Mouse (Mus musculus) neural tube, embryonic 11.5 days (tissue): Measurements from ENCODE around the gene Wdr19. TPM values are rescaled to one million over a fixed set of nuclear protein-coding genes. Genes with fewer than 3 reads are reported as not detected.

Experiments
- ATAC-seq: fragments of 200-750 bp; cut with Nextera tagmentation; 2 replicates; pipeline ENCODE4 v1.8.0; 2017; ENCODE audit warnings: moderate number of reproducible peaks, mild to moderate bottlenecking, moderate TSS enrichment, moderate library complexity; ENCODE audit not compliant: insufficient read depth, low FRiP score, low TSS enrichment
- DNase-seq: peaks from one replicate; pipeline ENCODE4 v3.0.0-alpha.2; 2015; ENCODE audit warnings: low spot score
- H3K27ac ChIP-seq: fragments of 300-500 bp; sonication (generic); 2 replicates; pipeline ENCODE4 v1.5.1; 2014; ENCODE audit warnings: low read depth, mild to moderate bottlenecking, low read length
- H3K27me3 ChIP-seq: fragments of 300-500 bp; sonication (generic); 2 replicates; pipeline ENCODE4 v1.6.1; 2014; ENCODE audit warnings: mild to moderate bottlenecking, low read length, mixed read lengths; ENCODE audit not compliant: control insufficient read depth, insufficient read depth
- H3K36me3 ChIP-seq: fragments of 300-500 bp; sonication (generic); 2 replicates; pipeline ENCODE4 v1.6.1; 2014; ENCODE audit warnings: mild to moderate bottlenecking, low read length, moderate library complexity, mixed read lengths; ENCODE audit not compliant: control insufficient read depth, insufficient read depth
- H3K4me1 ChIP-seq: fragments of 300-500 bp; sonication (generic); 2 replicates; pipeline ENCODE4 v1.6.1; 2014; ENCODE audit warnings: low read length, mixed read lengths; ENCODE audit not compliant: control insufficient read depth, insufficient read depth
- H3K4me2 ChIP-seq: fragments of 300-500 bp; sonication (generic); 2 replicates; pipeline ENCODE4 v1.6.1; 2014; ENCODE audit warnings: low read depth, mild to moderate bottlenecking, moderate library complexity
- H3K4me3 ChIP-seq: fragments of 300-500 bp; sonication (generic); 2 replicates; pipeline ENCODE4 v1.5.1; 2014; ENCODE audit warnings: low read depth, low read length
- H3K9ac ChIP-seq: fragments of 300-500 bp; sonication (generic); 2 replicates; pipeline ENCODE4 v1.6.1; 2014; ENCODE audit warnings: mild to moderate bottlenecking, low read length
- H3K9me3 ChIP-seq: fragments of 300-500 bp; sonication (generic); 2 replicates; pipeline ENCODE4 v1.6.1; 2016; ENCODE audit warnings: low read length; ENCODE audit not compliant: control insufficient read depth
- WGBS: fragments of 180-500 bp; shearing (Covaris S2); extraction: QIAGEN DNeasy Blood & Tissue Kit; methylation state at CpG from one replicate; pipeline ENCODE4 v1.1.7; 2014; 5-methylcytosine and 5-hydroxymethylcytosine counted together
- polyA plus RNA-seq: library from polyadenylated mRNA; unstranded; fragments of >200 nt; fragmentation: Nextera tagmentation; extraction: Ambion mirVana; gene quantifications from 2 replicates; pipeline ENCODE4 v1.2.1, GENCODE M21; 2014

Gene Wdr19
- polyA plus RNA-seq, 1 experiment from 2014 or later, result 15.6 TPM

DNA sequence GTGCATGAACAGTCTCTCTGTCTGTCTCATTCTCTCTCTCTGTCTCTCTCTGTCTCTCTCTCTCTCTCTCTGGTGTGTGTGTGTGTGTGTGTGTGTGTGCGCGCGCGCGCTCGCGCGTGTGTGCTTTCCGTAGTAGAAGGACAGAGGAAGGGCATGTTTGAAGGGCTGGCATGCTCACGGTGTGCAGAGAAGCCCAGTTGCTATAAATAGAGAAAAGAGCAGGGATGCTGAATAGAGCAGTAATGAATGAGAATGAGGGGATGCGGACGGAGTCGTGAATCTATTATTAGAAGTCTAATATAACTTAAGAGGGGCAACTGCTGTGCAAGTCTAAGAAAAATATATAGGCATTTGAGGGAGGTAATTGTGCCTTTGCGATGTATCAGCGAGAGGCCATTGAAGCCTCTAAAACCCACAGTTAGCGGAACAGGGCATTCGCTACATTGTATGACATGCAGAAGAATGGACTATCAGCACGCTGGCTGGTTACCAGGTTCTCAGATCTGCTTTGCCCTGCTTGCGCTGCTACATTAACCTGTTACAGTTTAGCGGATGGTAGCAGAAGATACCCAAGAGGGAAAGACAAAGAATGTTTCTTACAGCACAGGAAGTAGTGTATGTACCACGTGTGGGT, 18.2 kb upstream of the Wdr19 start:
- DNase-seq (no peak), ATAC-seq (no peak)
- H3K27me3 ChIP-seq, result no peaks in the 10 kb centered on the region
- no peak overlapping the region for H3K4me3 ChIP-seq
- H3K9ac ChIP-seq, result no peak overlapping the region
- 75% methylated on average over 21 of the region's 21 CpGs for WGBS
- no peak overlapping the region for H3K4me2 ChIP-seq
- H3K9me3 ChIP-seq, result no peaks in the 10 kb centered on the region
- no peaks in the 10 kb centered on the region for H3K4me1 ChIP-seq
- no peak overlapping the region for H3K27ac ChIP-seq
- no peaks in the 10 kb centered on the region for H3K36me3 ChIP-seq

DNA sequence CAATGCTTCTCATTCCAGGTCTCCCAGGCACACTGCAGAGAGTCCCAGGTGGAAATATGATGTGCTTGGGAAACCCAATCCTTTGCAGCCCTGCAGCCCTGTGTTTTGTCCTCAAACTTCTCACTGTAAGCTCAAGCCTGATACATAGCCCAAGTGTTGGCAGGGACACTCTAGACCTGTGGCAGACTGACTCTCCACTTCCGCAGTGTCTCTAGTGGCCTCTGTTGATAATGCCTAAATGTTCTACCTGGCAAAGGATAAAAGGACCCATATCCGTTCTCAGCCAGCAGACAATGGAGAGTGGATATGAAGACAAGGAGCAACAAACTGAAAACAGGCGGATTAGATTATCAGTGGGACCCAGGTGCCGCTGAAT, 17.7 kb upstream of the Wdr19 start:
- no peak for DNase-seq
- WGBS, result 92% methylated on average over 4 of the region's 4 CpGs
- no peak overlapping the region for H3K4me2 ChIP-seq
- no peaks in the 10 kb centered on the region for H3K4me1 ChIP-seq
- no peaks in the 10 kb centered on the region for H3K36me3 ChIP-seq
- H3K4me3 ChIP-seq, result no peak overlapping the region
- no peak overlapping the region for H3K9ac ChIP-seq
- no peak overlapping the region for H3K27ac ChIP-seq
- H3K9me3 ChIP-seq, result no peaks in the 10 kb centered on the region
- H3K27me3 ChIP-seq, result no peaks in the 10 kb centered on the region
- ATAC-seq, result no peak

DNA sequence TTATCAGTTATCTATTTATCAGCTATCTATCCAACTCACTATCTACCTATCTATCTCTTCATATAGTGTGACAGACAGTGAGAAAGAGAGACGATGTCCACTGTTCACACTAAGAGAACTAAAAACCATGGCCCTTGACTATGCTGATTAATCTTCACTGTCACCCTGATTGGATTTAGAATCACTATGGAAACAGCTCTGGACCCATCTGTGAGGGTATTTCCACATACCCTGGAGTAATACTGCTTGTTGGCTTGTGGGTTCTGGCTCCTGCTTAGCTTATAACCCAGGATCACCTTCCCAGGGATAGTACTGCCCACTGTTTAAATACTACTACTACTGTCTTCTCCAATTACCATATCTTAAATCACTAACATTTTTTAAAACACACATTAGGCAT, 17.2 kb upstream of the Wdr19 start:
- Histone ChIP-seq H3K36me3 (no peaks in the 10 kb centered on the region), H3K4me2 (no peak overlapping the region), H3K4me1 (no peaks in the 10 kb centered on the region), H3K9me3 (no peaks in the 10 kb centered on the region), H3K9ac (no peak overlapping the region), H3K4me3 (no peak overlapping the region), H3K27ac (no peak overlapping the region), H3K27me3 (no peaks in the 10 kb centered on the region)
- no peak for ATAC-seq
- no peak for DNase-seq
- 74% methylated on average over 1 of the region's 1 CpGs for WGBS

DNA sequence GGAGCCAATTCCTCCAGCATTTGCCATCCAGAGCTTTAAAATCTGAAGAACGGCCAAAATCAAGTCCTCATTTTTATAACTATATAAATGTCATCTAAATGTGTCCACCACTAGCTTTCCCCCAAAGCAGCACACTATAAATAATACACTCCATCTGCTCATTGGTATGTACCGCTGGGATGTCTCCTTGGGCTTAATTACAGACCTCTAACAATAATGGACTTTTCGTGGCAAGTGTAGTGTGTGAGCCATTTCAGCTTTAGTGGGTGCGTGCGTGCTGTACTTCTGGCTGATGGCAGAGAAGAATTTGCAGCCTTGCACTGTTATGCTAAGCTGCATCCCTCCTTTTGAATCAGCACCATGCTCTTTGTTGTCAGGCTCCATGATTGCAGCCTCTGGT, 7.9 kb upstream of the Wdr19 start:
- no peaks in the 10 kb centered on the region for H3K27me3 ChIP-seq

DNA sequence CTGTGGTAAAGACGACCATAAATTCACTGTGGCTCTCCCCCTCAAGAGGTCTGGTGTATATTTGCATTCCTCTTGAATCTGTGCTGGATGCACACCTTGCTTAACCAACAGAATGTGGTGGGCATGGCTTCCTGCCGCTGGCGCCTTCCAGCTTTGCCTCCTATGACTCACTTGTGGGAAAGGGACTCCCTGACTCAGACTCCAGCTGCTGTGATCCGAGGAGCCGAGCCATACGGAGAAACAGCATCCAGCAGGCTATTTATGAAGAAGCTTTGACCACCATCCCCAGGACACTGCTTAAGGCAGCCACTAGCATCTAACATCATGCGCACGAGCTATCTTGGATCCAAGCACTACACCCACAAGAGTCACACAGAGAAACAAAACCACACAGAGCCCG, 5.1 kb upstream of the Wdr19 start:
- H3K9ac ChIP-seq, result no peak overlapping the region
- H3K4me2 ChIP-seq, result no peak overlapping the region
- no peak overlapping the region for H3K4me3 ChIP-seq
- no peaks in the 10 kb centered on the region for H3K27me3 ChIP-seq
- H3K36me3 ChIP-seq, result no peaks in the 10 kb centered on the region
- H3K9me3 ChIP-seq, result no peaks in the 10 kb centered on the region
- ATAC-seq, result no peak
- H3K27ac ChIP-seq, result no peak overlapping the region
- WGBS, result 90% methylated on average over 9 of the region's 9 CpGs
- DNase-seq, result no peak
- no peaks in the 10 kb centered on the region for H3K4me1 ChIP-seq

More for the DNA sequence above, 7.9 kb upstream of the Wdr19 start:
- no peaks in the 10 kb centered on the region for H3K36me3 ChIP-seq
- H3K9me3 ChIP-seq, result no peaks in the 10 kb centered on the region
- H3K27ac ChIP-seq, result no peak overlapping the region
- H3K4me3 ChIP-seq, result no peak overlapping the region
- no peak overlapping the region for H3K4me2 ChIP-seq
- H3K9ac ChIP-seq, result no peak overlapping the region
- no peak for ATAC-seq
- DNase-seq, result no peak
- WGBS, result 88% methylated on average over 5 of the region's 5 CpGs
- H3K4me1 ChIP-seq, result no peaks in the 10 kb centered on the region

DNA sequence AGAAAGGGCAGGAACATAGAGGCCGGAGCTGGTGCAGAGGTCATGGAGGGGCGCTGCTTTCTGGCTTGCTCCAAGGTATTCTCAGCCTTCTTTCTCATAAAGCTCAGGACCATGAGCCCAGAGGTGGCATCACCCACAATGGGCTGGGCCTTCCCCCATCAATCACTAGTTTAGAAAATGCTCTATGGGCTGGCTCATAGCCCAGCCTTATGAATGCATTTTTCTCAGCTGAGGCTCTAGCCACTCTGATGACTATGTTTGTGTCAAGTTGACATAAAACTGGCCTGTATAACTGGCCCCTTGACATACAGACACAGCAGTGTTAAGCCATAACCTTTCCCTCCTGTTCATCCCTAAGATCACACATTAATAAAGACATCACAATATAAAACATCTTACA, 5.2 kb downstream of the Wdr19 start:
- Histone ChIP-seq H3K9ac (no peak overlapping the region), H3K9me3 (no peaks in the 10 kb centered on the region), H3K4me3 (no peak overlapping the region), H3K36me3 (no peaks in the 10 kb centered on the region), H3K4me2 (no peak overlapping the region), H3K27me3 (no peaks in the 10 kb centered on the region), H3K4me1 (peaks cover 5% of the 10 kb centered on the region; the same call in 1 of the 2 replicates), H3K27ac (no peak overlapping the region)
- no peak for DNase-seq
- no peak for ATAC-seq
- 88% methylated on average over 2 of the region's 2 CpGs for WGBS

DNA sequence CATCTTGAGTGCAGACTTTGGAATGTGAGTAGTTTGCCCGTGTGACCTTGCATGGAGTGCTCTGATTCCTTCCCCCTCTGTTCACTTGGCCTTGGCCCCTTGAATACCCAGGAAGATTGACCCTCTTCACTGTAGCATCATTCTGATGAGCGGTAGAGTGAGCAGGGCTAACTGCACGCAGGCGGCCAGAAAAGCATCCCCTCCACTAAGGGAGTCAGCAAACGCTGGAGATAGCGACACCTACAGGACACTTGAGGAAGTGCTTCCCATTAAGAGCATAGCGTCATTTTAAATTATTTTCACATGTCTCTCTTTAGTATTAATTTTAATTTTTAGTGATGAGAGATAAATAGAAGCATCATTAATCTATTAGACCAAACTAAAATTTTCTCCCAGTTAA, 13.8 kb downstream of the Wdr19 start:
- peak; percentile 28 for DNase-seq
- WGBS, result 22% methylated on average over 7 of the region's 7 CpGs
- Histone ChIP-seq H3K4me1 (no peaks in the 10 kb centered on the region), H3K4me2 (no peak overlapping the region), H3K36me3 (no peaks in the 10 kb centered on the region), H3K9ac (no peak overlapping the region), H3K27me3 (no peaks in the 10 kb centered on the region), H3K9me3 (no peaks in the 10 kb centered on the region), H3K27ac (no peak overlapping the region), H3K4me3 (no peak overlapping the region)
- no peak; the same call in 1 of the 2 replicates for ATAC-seq

DNA sequence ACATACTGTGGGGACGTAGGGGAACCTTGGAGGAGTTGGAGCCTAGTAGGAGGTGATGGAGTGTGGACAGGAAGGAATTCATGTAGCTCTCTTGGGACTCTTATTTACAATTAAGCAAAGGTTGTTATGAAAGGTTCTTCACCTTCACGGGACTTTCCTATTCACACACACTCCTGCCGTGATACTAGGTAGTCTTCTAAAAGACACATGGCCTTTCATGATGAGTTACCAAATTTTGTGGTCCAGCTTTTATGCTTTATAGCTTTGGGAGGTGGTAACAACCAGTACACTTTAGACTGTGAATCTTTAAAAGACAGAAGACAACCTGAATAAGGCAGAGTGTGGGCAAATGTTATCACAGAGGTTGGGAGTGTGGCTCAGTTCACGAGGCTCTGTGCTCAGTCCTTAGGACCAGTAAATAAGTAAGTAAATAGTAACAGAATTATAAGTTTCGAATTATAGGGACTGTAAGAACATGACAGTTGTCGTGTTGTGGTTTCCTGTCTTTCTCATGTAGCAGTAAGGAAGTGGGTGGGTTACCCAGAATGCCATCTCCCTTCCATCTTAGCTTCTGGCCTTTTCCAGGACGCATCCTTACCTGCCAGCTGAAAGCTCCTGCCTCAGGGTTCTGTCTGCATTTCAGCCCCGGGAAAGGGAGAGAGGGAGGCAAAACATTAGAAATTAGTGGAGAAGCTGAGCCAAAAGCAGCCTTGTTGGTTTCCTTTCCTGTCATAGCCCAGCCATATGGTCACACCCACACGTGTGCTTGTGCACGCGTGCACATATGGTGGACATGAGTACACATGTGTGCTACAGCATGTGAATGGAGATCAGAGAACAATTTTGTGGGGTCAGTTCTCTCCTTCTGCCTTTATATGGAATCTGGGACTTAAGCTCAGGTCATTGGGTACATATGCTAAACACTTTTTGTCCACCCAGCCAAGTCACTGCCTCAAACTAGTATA, 18.1 kb downstream of the Wdr19 start:
- no peak overlapping the region for H3K4me2 ChIP-seq
- ATAC-seq (no peak), DNase-seq (no peak)
- no peaks in the 10 kb centered on the region for H3K4me1 ChIP-seq
- H3K27me3 ChIP-seq, result no peaks in the 10 kb centered on the region
- H3K36me3 ChIP-seq, result no peaks in the 10 kb centered on the region
- H3K27ac ChIP-seq, result no peak overlapping the region
- no peak overlapping the region for H3K9ac ChIP-seq
- H3K4me3 ChIP-seq, result no peak overlapping the region
- 90% methylated on average over 11 of the region's 11 CpGs for WGBS
- no peaks in the 10 kb centered on the region for H3K9me3 ChIP-seq

DNA sequence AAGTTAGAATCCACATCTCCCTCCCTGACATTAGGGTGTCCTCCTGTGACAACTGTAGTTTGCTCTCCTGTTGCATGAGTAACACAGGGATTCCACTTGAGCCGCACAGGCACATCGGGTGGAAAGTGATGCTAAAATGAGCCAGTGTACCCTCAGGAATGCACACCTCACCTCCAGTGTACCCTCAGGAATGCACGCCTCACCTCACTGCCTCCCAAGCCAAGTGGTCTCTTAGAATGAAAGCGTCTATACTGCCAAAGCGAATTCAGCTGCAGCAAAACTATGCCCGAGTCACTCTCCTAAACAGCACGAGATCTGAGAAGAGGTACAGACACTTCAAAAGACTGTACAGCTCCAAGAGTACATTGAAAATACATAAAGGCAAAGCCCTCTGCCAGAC, 21.5 kb downstream of the Wdr19 start:
- no peak overlapping the region for H3K4me2 ChIP-seq
- no peaks in the 10 kb centered on the region for H3K9me3 ChIP-seq
- 90% methylated on average over 7 of the region's 7 CpGs for WGBS

More for the DNA sequence above, 21.5 kb downstream of the Wdr19 start:
- Histone ChIP-seq H3K9ac (no peak overlapping the region), H3K27ac (no peak overlapping the region), H3K36me3 (no peaks in the 10 kb centered on the region), H3K4me1 (no peaks in the 10 kb centered on the region), H3K27me3 (no peaks in the 10 kb centered on the region), H3K4me3 (no peak overlapping the region)
- no peak for DNase-seq
- ATAC-seq, result no peak
